Mouse (Mus musculus): ENCODE results near the gene Tmem245. TPM values are rescaled to one million over a fixed set of nuclear protein-coding genes. Genes with fewer than 3 reads are reported as not detected.

Tmem245 gene
- polyA plus RNA-seq, 2 experiments, result 10.0 to 11.9 TPM

GRCm38 (mm10) chr4:56840297-56840696 lies 106.9 kb downstream of the Tmem245 start:
- H3K4me2 ChIP-seq (replicated peaks; ENCODE audit: low read depth, low read length, severe bottlenecking), result no peak overlapping the region
- H3K4me1 ChIP-seq (ENCODE audit: control insufficient read depth, insufficient read depth, low read length), result no peaks in the 10 kb centered on the region
- H3K9me3 ChIP-seq (ENCODE audit: control insufficient read depth, low read length), result peaks cover 5% of the 10 kb centered on the region; the same call in 1 of the 2 replicates
- H3K4me3 ChIP-seq (replicated peaks; ENCODE audit: low read length), result no peak overlapping the region
- 71% methylated on average over 3 of the region's 3 CpGs for WGBS
- H3K9ac ChIP-seq (ENCODE audit: low read depth, low read length, severe bottlenecking), result no peak overlapping the region
- ATAC-seq (ENCODE audit: low FRiP score, low read depth), result no peak
- no peak overlapping the region for H3K27ac ChIP-seq (replicated peaks; ENCODE audit: low read depth, low read length)
- no peak for DNase-seq (ENCODE audit: low spot score)
- TF ChIP-seq POLR2A (IDR thresholded peaks at IDR 0.05; ENCODE audit: borderline replicate concordance, extremely low read depth, insufficient read depth, insufficient read length), result no peak
- H3K27me3 ChIP-seq (ENCODE audit: control insufficient read depth, insufficient read depth, low read length), result no peaks in the 10 kb centered on the region
- peaks cover 45% of the 10 kb centered on the region for H3K36me3 ChIP-seq (ENCODE audit: control insufficient read depth, insufficient read depth, low read length)

GRCm38 (mm10) chr4:56837661-56838060 lies 109.6 kb downstream of the Tmem245 start:
- no peak overlapping the region for H3K4me3 ChIP-seq (replicated peaks; ENCODE audit: low read length)
- TF ChIP-seq POLR2A (IDR thresholded peaks at IDR 0.05; ENCODE audit: borderline replicate concordance, extremely low read depth, insufficient read depth, insufficient read length), result no peak
- DNase-seq (ENCODE audit: low spot score) (no peak), ATAC-seq (ENCODE audit: low FRiP score, low read depth) (no peak)
- WGBS, result 78% methylated on average over 6 of the region's 6 CpGs
- no peak overlapping the region for H3K4me2 ChIP-seq (replicated peaks; ENCODE audit: low read depth, low read length, severe bottlenecking)
- H3K9ac ChIP-seq (ENCODE audit: low read depth, low read length, severe bottlenecking), result no peak overlapping the region
- H3K27me3 ChIP-seq (ENCODE audit: control insufficient read depth, insufficient read depth, low read length), result no peaks in the 10 kb centered on the region
- peaks cover 48% of the 10 kb centered on the region for H3K36me3 ChIP-seq (ENCODE audit: control insufficient read depth, insufficient read depth, low read length)
- no peaks in the 10 kb centered on the region for H3K4me1 ChIP-seq (ENCODE audit: control insufficient read depth, insufficient read depth, low read length)
- no peak overlapping the region for H3K27ac ChIP-seq (replicated peaks; ENCODE audit: low read depth, low read length)
- H3K9me3 ChIP-seq (ENCODE audit: control insufficient read depth, low read length), result no peaks in the 10 kb centered on the region

GRCm38 (mm10) chr4:56831998-56832397 lies 115.2 kb downstream of the Tmem245 start:
- ATAC-seq (ENCODE audit: low FRiP score, low read depth) (no peak), DNase-seq (ENCODE audit: low spot score) (no peak)
- no peaks in the 10 kb centered on the region for H3K27me3 ChIP-seq (ENCODE audit: control insufficient read depth, insufficient read depth, low read length)
- H3K9me3 ChIP-seq (ENCODE audit: control insufficient read depth, low read length), result no peaks in the 10 kb centered on the region
- TF ChIP-seq POLR2A (IDR thresholded peaks at IDR 0.05; ENCODE audit: borderline replicate concordance, extremely low read depth, insufficient read depth, insufficient read length), result no peak
- WGBS, result 87% methylated on average over 7 of the region's 7 CpGs
- H3K27ac ChIP-seq (replicated peaks; ENCODE audit: low read depth, low read length), result no peak overlapping the region
- peaks cover 11% of the 10 kb centered on the region; the same call in 1 of the 2 replicates for H3K4me1 ChIP-seq (ENCODE audit: control insufficient read depth, insufficient read depth, low read length)
- H3K4me3 ChIP-seq (replicated peaks; ENCODE audit: low read length), result no peak overlapping the region
- H3K9ac ChIP-seq (ENCODE audit: low read depth, low read length, severe bottlenecking), result no peak overlapping the region
- peaks cover 41% of the 10 kb centered on the region for H3K36me3 ChIP-seq (ENCODE audit: control insufficient read depth, insufficient read depth, low read length)
- H3K4me2 ChIP-seq (replicated peaks; ENCODE audit: low read depth, low read length, severe bottlenecking), result no peak overlapping the region

DNA sequence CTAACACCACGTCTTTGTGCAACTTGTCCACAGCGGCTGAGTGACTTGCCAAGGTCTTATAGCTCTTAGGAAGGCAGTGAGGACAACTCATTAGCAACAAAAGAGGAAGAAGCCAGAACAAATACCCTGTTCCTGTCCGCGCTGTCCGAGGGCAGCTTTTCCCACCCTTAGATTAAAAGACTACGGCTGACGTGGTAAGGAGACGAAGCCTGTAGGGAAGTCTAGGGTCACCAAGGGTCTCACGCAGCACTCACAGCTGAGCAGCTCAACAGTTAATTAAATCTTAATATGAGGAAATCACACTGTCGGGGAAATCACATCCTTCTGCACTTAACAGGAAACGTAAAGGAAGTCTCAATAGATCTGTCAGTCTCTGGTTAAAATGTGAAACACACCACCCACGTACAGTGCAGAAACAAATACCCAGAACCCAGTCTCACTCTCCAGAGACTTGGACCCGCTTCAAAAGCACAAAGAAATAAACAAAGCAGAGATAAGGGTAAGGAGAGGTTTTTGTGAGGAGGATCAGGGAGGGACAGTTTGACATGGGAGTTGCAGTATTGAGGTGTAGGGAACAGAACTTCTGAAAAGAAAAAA lies 116.1 kb downstream of the Tmem245 start:
- ATAC-seq (ENCODE audit: low FRiP score, low read depth), result no peak
- no peak overlapping the region for H3K4me3 ChIP-seq (replicated peaks; ENCODE audit: low read length)
- H3K27me3 ChIP-seq (ENCODE audit: control insufficient read depth, insufficient read depth, low read length), result no peaks in the 10 kb centered on the region
- H3K9ac ChIP-seq (ENCODE audit: low read depth, low read length, severe bottlenecking), result no peak overlapping the region
- no peaks in the 10 kb centered on the region for H3K9me3 ChIP-seq (ENCODE audit: control insufficient read depth, low read length)
- H3K4me2 ChIP-seq (replicated peaks; ENCODE audit: low read depth, low read length, severe bottlenecking), result no peak overlapping the region
- no peak for DNase-seq (ENCODE audit: low spot score)
- 62% methylated on average over 13 of the region's 13 CpGs for WGBS
- H3K4me1 ChIP-seq (ENCODE audit: control insufficient read depth, insufficient read depth, low read length), result peaks cover 11% of the 10 kb centered on the region; the same call in 1 of the 2 replicates
- no peak for TF ChIP-seq POLR2A (IDR thresholded peaks at IDR 0.05; ENCODE audit: borderline replicate concordance, extremely low read depth, insufficient read depth, insufficient read length)
- peaks cover 39% of the 10 kb centered on the region for H3K36me3 ChIP-seq (ENCODE audit: control insufficient read depth, insufficient read depth, low read length)
- no peak overlapping the region for H3K27ac ChIP-seq (replicated peaks; ENCODE audit: low read depth, low read length)

- no peak for TF ChIP-seq POLR2A (IDR thresholded peaks at IDR 0.05; ENCODE audit: borderline replicate concordance, extremely low read depth, insufficient read depth, insufficient read length)
- Histone ChIP-seq H3K36me3 (ENCODE audit: control insufficient read depth, insufficient read depth, low read length) (peaks cover 30% of the 10 kb centered on the region), H3K27ac (replicated peaks; ENCODE audit: low read depth, low read length) (peak overlapping the region; percentile 52), H3K4me3 (replicated peaks; ENCODE audit: low read length) (no peak overlapping the region), H3K4me2 (replicated peaks; ENCODE audit: low read depth, low read length, severe bottlenecking) (peak overlapping the region; percentile 20), H3K9me3 (ENCODE audit: control insufficient read depth, low read length) (no peaks in the 10 kb centered on the region), H3K27me3 (ENCODE audit: control insufficient read depth, insufficient read depth, low read length) (no peaks in the 10 kb centered on the region), H3K4me1 (ENCODE audit: control insufficient read depth, insufficient read depth, low read length) (peaks cover 11% of the 10 kb centered on the region; the same call in 1 of the 2 replicates), H3K9ac (ENCODE audit: low read depth, low read length, severe bottlenecking) (no peak overlapping the region)
- 33% methylated on average over 7 of the region's 7 CpGs for WGBS
- DNase-seq (ENCODE audit: low spot score), result peak; percentile 71
- peak; percentile 79 for ATAC-seq (ENCODE audit: low FRiP score, low read depth)
These were observed 117.7 kb downstream of the Tmem245 start for GRCm38 (mm10) chr4:56829511-56829921.
